In the genomic region with DNA sequence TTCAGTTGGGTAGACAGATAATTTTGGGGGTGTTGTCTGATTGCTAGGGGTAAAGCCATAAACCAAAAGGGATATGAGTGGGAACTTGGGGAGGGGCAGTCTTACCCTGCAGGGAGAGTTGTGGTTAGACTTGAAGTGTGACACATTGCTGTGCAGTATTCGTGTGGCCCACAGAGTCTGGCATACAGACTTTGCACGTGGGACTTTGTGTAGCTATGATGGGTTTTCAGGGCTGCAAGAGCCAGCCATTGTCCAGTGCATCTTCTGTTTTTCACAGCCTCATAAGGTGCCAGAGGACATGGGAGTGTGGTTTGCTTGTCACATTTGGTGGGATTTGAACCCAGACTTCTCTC, we compare ENCODE assay signal across 15 mouse cellular contexts. TPM values are rescaled to one million over a fixed set of nuclear protein-coding genes. Genes with fewer than 3 reads are reported as not detected.
A peak's percentile ranks its signal among the peaks of the same experiment; 100 is the strongest.
DNase-seq lines count a peak whose midpoint lies in the region; ATAC-seq and TF ChIP-seq lines count a peak whose summit lies in the region.
"Had no signal": no experiment of that assay in that cellular context is flagged by ENCODE, and none has a peak within 500 bp of the region (broad histone marks: within the 10 kb centered on the region; RNA-seq: fewer than 3 reads in every experiment).

No protein-coding gene starts in this region.

- H3K4me3 ChIP-seq in heart, embryonic 14.5 days (ENCODE audit: control insufficient read depth in 1 of 2, insufficient read depth in 1 of 2, low read depth in 1 of 2, low read length in 2 of 2) = no peak overlapping the region
- no peak overlapping the region for H3K4me3 ChIP-seq in spleen, adult 2 months (ENCODE audit: extremely low read depth, insufficient read depth, insufficient read length)
- no peak overlapping the region for H3K4me3 ChIP-seq in embryonic facial prominence, embryonic 10.5 days
- no peak overlapping the region for H3K4me3 ChIP-seq in small intestine, adult 2 months (ENCODE audit: low read depth, low read length)
- H3K4me3 ChIP-seq: forebrain, embryonic 12.5 days; left cerebral cortex, adult 2 months had no signal

- H3K27ac ChIP-seq in heart, embryonic 14.5 days (replicated peaks in 1 of 2; ENCODE audit: control insufficient read depth in 1 of 2, insufficient read depth in 1 of 2, low read depth in 2 of 2, low read length in 2 of 2) = no peak overlapping the region
- H3K27ac ChIP-seq in spleen, adult 2 months (ENCODE audit: insufficient read depth, low read length) = peak overlapping the region; percentile 7; the same call in 1 of the 2 replicates
- peak overlapping the region; percentile 78; the same call in 1 of the 2 replicates for H3K27ac ChIP-seq in embryonic facial prominence, embryonic 10.5 days (replicated peaks)
- H3K27ac ChIP-seq in small intestine, adult 2 months (ENCODE audit: insufficient read depth, low read depth, low read length) = peak overlapping the region; percentile 89
- H3K27ac ChIP-seq: forebrain, embryonic 12.5 days; left cerebral cortex, adult 2 months had no signal

- no peaks in the 10 kb centered on the region for H3K9me3 ChIP-seq in heart, embryonic 14.5 days (ENCODE audit: control insufficient read depth, low read length)
- H3K9me3 ChIP-seq in embryonic facial prominence, embryonic 10.5 days = no peaks in the 10 kb centered on the region
- H3K9me3 ChIP-seq: forebrain, embryonic 12.5 days; megakaryocyte, embryonic 14.5 days had no signal

- TF ChIP-seq CTCF in spleen, adult 2 months (IDR thresholded peaks at IDR 0.05; ENCODE audit: extremely low read depth, insufficient read depth, insufficient read length, insufficient replicate concordance) = no peak
- no peak for TF ChIP-seq CTCF in small intestine, adult 2 months (IDR thresholded peaks at IDR 0.05; ENCODE audit: extremely low read depth, insufficient read length, insufficient replicate concordance, low read depth, low read length)

- DNase-seq in heart, postnatal 36 days = no peak
- DNase-seq in spleen, adult 2 months (ENCODE audit: low read depth in 1 of 2, low spot score in 2 of 2) = no peak
- DNase-seq in spleen, adult 18-20 months = no peak
- no peak for DNase-seq in embryonic facial prominence, embryonic 10.5 days (ENCODE audit: low spot score)
- no peak for DNase-seq in gastrocnemius, postnatal 36 days
- no peak for DNase-seq in cerebellum, adult 9-11 months
- DNase-seq: adrenal gland, postnatal 25 days; cerebellum, adult 11 months; gastrocnemius, postnatal 14 days; kidney, postnatal 4 days had no signal

- no peaks in the 10 kb centered on the region for H3K27me3 ChIP-seq in heart, embryonic 14.5 days (ENCODE audit: control insufficient read depth, insufficient read depth, low read length)
- H3K27me3 ChIP-seq in spleen, adult 2 months (ENCODE audit: control insufficient read depth, insufficient read depth, low read length) = no peaks in the 10 kb centered on the region
- no peaks in the 10 kb centered on the region for H3K27me3 ChIP-seq in embryonic facial prominence, embryonic 10.5 days (replicated peaks; ENCODE audit: low read depth, poor library complexity, severe bottlenecking)
- no peaks in the 10 kb centered on the region for H3K27me3 ChIP-seq in small intestine, adult 2 months (ENCODE audit: control insufficient read depth, insufficient read depth, low read length)
- H3K27me3 ChIP-seq: forebrain, embryonic 12.5 days had no signal

- H3K4me1 ChIP-seq in heart, embryonic 14.5 days (ENCODE audit: control insufficient read depth in 2 of 2, insufficient read depth in 2 of 2, low read length in 2 of 2) = peaks cover 25 to 70% of the 10 kb centered on the region in 2 experiments
- peaks cover 39% of the 10 kb centered on the region for H3K4me1 ChIP-seq in spleen, adult 2 months (ENCODE audit: control insufficient read depth, insufficient read depth, insufficient read length)
- peaks cover 68% of the 10 kb centered on the region for H3K4me1 ChIP-seq in embryonic facial prominence, embryonic 10.5 days
- peaks cover 19% of the 10 kb centered on the region for H3K4me1 ChIP-seq in small intestine, adult 2 months (ENCODE audit: control insufficient read depth, insufficient read depth, insufficient read length, low read length)

- H3K9ac ChIP-seq in heart, embryonic 14.5 days (ENCODE audit: low read length) = no peak overlapping the region
- H3K9ac ChIP-seq: forebrain, embryonic 12.5 days had no signal

- peaks cover 19% of the 10 kb centered on the region for H3K36me3 ChIP-seq in heart, embryonic 14.5 days (ENCODE audit: control insufficient read depth, insufficient read depth, low read length)
- no peaks in the 10 kb centered on the region; the same call in 1 of the 2 replicates for H3K36me3 ChIP-seq in spleen, adult 2 months (ENCODE audit: control insufficient read depth, insufficient read depth, low read length)
- H3K36me3 ChIP-seq in embryonic facial prominence, embryonic 10.5 days (replicated peaks) = peaks cover 10% of the 10 kb centered on the region
- peaks cover 2% of the 10 kb centered on the region; the same call in 1 of the 2 replicates for H3K36me3 ChIP-seq in small intestine, adult 2 months (ENCODE audit: control insufficient read depth, insufficient read depth, low read length)
- H3K36me3 ChIP-seq: forebrain, embryonic 12.5 days had no signal

- no peak for ATAC-seq in heart, embryonic 14.5 days (ENCODE audit: insufficient number of reproducible peaks, insufficient read depth, low FRiP score, low read depth)

- H3K4me2 ChIP-seq in heart, embryonic 14.5 days (ENCODE audit: low read length) = 0 out of 2 replicates have a peak overlapping the region, but pooled peaks have one; percentile 6
- H3K4me2 ChIP-seq: forebrain, embryonic 12.5 days had no signal

- 54% methylated on average over 2 of the region's 2 CpGs for WGBS in heart, embryonic 14.5 days
- WGBS in spleen, adult 2 months = 7% methylated on average over 2 of the region's 2 CpGs
- WGBS in embryonic facial prominence, embryonic 10.5 days = 65% methylated on average over 2 of the region's 2 CpGs
- 28% methylated on average over 2 of the region's 2 CpGs for WGBS in small intestine, adult 2 months

- TF ChIP-seq POLR2A in spleen, adult 2 months (IDR thresholded peaks at IDR 0.05; ENCODE audit: low read depth, low read length) = no peak
- no peak for TF ChIP-seq POLR2A in small intestine, adult 2 months (IDR thresholded peaks at IDR 0.05; ENCODE audit: low read depth, low read length)

- intact Hi-C loops in heart, postnatal 36 days (cut with DNase I) = no loop called here
- intact Hi-C loops in gastrocnemius, postnatal 36 days (cut with DNase I) = no loop called here

RNA-seq across cellular contexts. Expression of a gene that starts 55.2 kb away (rescaled TPM):
- 46.6 and 53.0 TPM in 2 replicates for polyA plus RNA-seq in heart, embryonic 14.5 days (2014; fragmentation: Nextera tagmentation; extraction: Ambion mirVana)
- total RNA-seq in heart, postnatal 36 days (2021) = 10 to 100 TPM; 29.5 to 32.5 TPM
- 8.2 and 12.2 TPM in 2 replicates for polyA plus RNA-seq in spleen, adult 2 months (2012; rRNA removed)
- 41.8 and 43.5 TPM in 2 replicates for polyA plus RNA-seq in embryonic facial prominence, embryonic 10.5 days (2016; fragmentation: Nextera tagmentation; extraction: Ambion mirVana)
- 14.2 and 23.6 TPM in 2 replicates for polyA plus RNA-seq in small intestine, adult 2 months (2012; rRNA removed)
- 10 to 100 TPM; 16.6 to 18.6 TPM for total RNA-seq in gastrocnemius, postnatal 36 days (2021)

Comparison
In these comparisons a context has a peak if more than half of its experiments do, and no peak if none do; other contexts are left out.
1. H3K27ac ChIP-seq: peak in spleen, adult 2 months (single experiment), embryonic facial prominence, embryonic 10.5 days (single experiment) and small intestine, adult 2 months (single experiment); none in heart, embryonic 14.5 days (0 of 2).